Mouse (Mus musculus): ENCODE results near the gene Xxylt1.

Gene Xxylt1

GRCm38 (mm10) chr16:30948216-30948615 lies 133.0 kb downstream of the Xxylt1 start:
- no peak for DNase-seq

DNA sequence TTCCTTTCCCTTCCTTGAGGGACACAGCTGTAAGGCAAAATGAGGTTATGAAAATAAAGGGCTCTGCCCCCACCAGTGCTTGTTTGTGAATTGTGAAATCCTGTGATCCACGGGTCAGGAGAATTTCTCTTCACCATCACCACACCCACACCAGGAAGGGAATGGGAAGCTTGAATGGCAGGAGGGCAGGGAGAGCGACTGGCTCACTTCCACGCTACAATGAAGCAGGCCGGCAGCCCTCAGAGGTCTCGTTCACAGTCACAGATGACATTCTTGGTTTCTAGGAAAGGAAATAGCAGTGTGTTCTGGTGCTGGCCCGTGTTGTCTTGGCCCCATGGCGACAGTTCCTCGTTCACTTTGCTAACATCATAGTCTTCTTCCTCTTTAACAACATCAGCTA lies 136.3 kb downstream of the Xxylt1 start:
- DNase-seq, result no peak

DNA sequence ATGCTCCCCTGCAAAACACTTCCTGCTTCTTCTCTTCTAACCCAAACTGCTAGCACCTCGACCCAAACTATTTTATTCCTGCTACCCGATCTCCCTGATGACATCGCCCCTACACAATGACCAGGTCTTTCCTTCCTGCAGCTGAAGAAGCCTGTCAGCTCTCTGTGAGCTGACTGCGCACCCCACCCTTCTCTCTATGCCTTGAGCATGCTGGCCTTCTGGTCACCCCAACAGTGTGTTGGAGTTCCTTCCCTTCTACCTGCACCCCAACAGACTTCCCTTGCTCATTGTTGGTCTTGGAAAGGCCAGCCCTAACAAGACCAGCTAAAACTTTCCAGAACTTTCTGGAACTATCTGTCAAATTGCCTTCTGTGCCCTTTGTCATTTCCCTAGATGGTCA lies 137.3 kb downstream of the Xxylt1 start:
- no peak for DNase-seq

DNA sequence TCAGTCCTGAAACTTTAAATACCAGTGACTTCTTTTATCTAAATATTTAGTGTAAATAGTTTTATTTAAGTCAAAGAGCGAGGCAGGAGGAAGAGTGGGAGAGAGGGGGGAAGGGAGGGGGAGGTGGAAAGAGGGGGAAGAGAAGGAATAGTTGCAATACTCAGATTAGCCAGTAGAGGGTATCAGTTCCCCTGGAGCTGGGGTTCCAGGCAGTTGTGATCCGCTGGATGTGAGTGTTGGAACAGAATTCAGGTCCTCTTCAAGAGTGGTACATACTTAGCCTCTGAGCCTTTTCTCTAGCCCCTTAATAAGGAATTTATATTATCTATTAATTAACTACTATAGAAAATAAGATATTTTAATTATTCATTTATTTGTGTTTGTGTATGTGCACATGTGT lies 140.5 kb downstream of the Xxylt1 start:
- no peak for DNase-seq

DNA sequence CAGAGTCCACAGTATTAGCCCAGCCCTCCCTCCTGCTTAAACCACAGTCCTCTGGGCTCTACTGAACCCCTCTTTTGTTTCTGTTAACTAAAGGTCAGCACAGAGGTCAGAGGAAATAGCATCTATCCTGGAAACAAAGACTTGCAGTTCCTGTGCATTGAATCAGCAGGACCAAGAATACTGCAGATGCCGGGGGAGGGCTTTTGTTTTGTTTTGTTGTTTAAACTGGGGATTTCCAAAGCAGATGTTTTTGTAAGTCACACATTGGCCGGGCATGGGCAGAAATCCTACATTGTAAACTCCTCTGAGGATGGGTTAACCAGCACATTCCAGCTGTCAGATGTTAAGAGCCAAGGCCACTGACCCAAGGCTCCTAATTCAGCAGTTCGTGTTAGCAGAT lies 141.3 kb downstream of the Xxylt1 start:
- no peak for DNase-seq

- DNase-seq, result no peak
Observed at GRCm38 (mm10) chr16:30939210-30939609, 142.0 kb downstream of the Xxylt1 start.

GRCm38 (mm10) chr16:30938664-30939063 lies 142.6 kb downstream of the Xxylt1 start:
- DNase-seq, result no peak

DNA sequence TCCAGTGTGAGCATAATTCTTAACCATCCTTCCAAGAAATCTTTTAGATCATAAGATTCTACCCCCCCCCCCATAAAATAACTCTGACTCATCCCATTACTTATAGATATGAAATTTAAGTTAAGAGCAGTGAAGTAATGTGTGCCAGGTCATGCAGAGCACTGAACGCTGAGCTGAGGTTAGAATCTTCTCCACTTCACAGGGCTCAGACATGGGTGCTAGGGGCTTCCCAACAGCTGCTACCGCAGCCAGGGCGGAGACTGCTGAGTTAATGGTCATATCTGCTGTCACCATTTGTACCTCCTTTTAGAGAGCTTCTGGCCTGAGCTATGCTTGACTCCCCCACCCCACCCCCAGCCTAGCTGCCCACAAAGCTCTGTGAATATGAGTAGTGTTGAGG lies 143.6 kb downstream of the Xxylt1 start:
- no peak for DNase-seq

GRCm38 (mm10) chr16:30936471-30936870 lies 144.8 kb downstream of the Xxylt1 start:
- DNase-seq, result no peak

GRCm38 (mm10) chr16:30936012-30936461 lies 145.2 kb downstream of the Xxylt1 start:
- no peak for DNase-seq

- no peak for DNase-seq
Observed at GRCm38 (mm10) chr16:30934967-30935690, 146.1 kb downstream of the Xxylt1 start.

DNA sequence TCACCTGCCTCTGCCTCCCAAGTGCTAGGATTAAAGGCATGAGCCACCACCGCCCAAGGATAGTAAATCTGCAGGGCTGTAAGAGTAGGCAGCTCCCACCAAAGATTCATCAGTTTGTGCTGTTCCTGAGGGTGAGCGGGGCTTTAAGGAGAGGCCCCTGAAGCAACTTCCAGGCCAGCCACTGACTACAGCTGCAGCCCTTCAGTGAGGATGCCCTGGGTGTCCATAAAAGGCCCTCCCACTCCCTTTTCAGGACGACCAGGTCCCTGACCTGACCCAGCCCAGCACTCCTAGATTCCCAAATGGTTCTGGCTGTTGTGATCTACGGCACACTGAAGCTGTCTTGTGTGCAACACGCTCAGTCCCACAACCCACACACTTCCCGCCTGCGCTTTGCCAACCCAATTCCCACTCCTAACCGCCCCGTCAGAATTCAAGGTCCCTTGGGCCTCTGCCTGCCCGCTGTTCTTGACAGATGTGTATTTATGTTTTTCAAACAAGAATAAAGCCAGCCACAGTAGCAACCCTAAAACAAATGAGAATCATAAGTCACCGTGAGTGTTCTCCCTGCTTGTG lies 146.9 kb downstream of the Xxylt1 start:
- no peak for DNase-seq

GRCm38 (mm10) chr16:30933366-30933765 lies 147.9 kb downstream of the Xxylt1 start:
- no peak for DNase-seq

GRCm38 (mm10) chr16:30932791-30933190 lies 148.4 kb downstream of the Xxylt1 start:
- no peak for DNase-seq

- DNase-seq, result no peak
Observed at GRCm38 (mm10) chr16:30932196-30932595, 149.0 kb downstream of the Xxylt1 start.

DNA sequence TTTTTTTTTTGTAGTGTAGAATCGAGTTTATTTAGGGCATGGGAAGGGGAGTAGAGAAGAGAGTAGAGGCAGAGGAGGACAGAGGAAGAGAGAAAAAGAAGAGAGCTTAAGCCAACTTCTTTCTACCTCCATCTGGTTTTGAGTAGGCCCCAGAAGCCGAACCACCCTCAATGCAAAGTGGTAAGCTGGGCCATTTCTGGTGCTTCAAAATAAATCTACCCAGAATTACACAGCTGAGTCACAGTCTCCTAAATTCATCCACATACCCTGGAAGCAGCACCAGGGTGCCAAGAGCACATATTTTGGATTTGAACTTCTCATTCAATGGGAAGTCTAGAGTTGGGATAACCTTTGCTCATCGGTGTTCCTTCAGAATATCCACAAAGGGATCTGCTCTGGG lies 152.1 kb downstream of the Xxylt1 start:
- DNase-seq, result no peak

- no peak for DNase-seq
Observed at GRCm38 (mm10) chr16:30928076-30928750, 153.0 kb downstream of the Xxylt1 start.

GRCm38 (mm10) chr16:30925496-30925895 lies 155.7 kb downstream of the Xxylt1 start:
- no peak for DNase-seq

DNA sequence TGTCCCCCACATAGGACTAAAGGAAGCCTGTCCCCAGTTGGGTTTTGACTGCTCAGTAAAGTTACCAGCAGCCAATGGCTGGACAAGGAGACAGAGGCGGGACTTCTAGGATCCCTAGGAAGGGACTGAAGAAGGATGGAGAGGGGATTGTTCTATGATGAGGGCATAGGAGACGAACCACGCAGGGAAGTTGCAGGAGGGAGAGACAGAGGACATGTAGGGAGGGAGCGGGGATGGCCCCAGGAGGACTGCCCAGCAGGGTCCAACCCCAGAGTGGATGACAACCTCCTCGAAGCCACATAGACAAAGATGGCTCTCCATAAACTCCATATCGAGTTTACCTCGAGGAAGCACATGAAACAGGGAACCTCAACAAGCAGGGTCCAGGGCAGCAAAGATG lies 157.3 kb downstream of the Xxylt1 start:
- no peak for DNase-seq

DNA sequence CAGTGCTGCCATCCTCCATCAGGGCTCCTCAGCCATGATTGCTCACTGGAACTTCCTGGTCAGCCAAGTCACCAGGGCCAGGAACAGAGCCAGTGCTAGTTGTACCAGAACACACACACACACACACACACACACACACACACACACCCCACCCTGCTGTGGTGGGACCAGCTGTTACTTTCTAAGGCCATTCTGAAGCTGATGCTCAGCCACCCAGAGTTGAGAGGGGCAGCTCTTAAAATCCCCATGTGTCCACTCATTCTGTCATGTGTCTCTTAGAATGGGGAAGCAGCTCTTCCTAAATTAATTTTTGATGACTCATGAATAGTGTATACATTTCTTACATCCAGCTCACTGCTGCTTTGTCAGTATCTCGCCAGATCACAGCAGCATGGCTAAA lies 158.7 kb downstream of the Xxylt1 start:
- no peak for DNase-seq

- DNase-seq, result no peak
Observed at GRCm38 (mm10) chr16:30918866-30919265, 162.4 kb downstream of the Xxylt1 start.

GRCm38 (mm10) chr16:30916931-30917330 lies 164.3 kb downstream of the Xxylt1 start:
- no peak for DNase-seq

- DNase-seq, result no peak
Observed at GRCm38 (mm10) chr16:30915611-30916220, 165.5 kb downstream of the Xxylt1 start.

All from thymus, postnatal 36 days (tissue).